Mouse (Mus musculus) megakaryocyte, embryonic 14.5 days (primary cell): ENCODE results near the gene Trio.

Experiments
- FLI1 ChIP-seq: IDR thresholded peaks from 2 replicates; pipeline ENCODE4 v1.6.1; 2012; ENCODE audit warnings: low read length, inconsistent platforms, mixed read lengths
- GATA1 ChIP-seq: IDR thresholded peaks from 3 replicates; pipeline ENCODE4 v1.6.1; 2012; ENCODE audit warnings: mixed read lengths, low read length, inconsistent platforms, borderline replicate concordance

GRCm38 (mm10) chr15:27937861-27938833 is 87.5 kb downstream of the Trio start:
- TF ChIP-seq GATA1 (no peak), FLI1 (no peak)
